Mouse (Mus musculus): ENCODE data around the gene Hnf4a. TPM values are rescaled to one million over a fixed set of nuclear protein-coding genes. Genes with fewer than 3 reads are reported as not detected.

The Hnf4a gene
- not detected for total RNA-seq (2023)

DNA sequence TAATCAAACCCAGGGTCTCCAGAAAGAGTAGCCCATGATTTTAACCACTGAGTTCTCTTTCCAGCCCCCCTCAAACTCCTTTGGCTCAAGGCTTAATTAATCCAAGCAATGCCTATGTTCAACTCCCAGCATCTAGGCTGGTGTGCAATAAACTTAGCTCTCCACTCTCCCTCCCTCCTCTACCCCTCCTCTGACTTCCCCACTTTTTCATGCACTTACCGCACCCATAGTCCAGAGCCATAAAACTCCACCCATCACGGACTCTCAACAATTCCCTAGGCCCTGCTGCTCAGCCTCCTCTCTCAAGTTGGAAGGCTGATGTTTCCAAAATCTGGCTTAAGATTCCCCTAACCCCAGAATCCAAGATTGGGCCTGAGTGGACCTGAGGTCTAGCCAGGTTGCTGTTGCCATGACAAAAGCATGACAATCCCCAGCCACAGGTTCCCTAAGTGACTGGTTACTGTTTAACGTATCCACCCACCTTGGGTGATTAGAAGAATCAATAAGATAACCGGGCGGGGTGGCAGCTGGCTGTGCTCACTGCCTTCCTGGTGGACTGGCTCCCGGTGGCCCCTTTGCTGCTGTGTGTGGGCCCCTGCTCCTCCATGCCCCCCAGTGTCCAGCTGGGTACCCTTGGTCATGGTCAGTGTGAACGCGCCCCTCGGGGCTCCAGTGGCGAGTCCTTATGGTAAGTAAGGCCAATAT, at the start of gene Hnf4a:
Gene Hnf4a (plus strand): TSS at position 509 of the 705 bp plus-strand sequence.

DNA sequence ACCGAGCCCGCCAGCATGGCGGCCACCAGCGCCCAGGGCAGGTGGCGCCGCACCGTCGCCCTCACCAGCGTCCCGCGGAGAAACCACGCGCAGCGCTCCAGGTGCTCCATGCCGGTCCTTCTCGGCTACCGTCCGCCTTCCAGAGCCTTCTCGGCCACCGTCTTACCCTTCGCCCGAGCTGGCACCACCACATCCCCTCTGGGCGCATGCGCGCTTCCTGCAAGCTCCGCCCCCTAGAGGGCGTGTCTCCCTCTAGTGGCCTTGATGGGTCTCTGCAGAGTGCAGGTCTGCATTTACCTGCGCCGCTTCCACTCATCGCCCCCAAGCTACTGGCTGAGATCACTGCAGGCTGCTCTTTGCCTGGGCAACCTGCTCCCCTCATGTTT, 34.1 kb upstream of the Hnf4a start, which contains the start of gene Fitm2:
Gene Fitm2 (minus strand): TSS at position 164 of the 386 bp plus-strand sequence.

DNA sequence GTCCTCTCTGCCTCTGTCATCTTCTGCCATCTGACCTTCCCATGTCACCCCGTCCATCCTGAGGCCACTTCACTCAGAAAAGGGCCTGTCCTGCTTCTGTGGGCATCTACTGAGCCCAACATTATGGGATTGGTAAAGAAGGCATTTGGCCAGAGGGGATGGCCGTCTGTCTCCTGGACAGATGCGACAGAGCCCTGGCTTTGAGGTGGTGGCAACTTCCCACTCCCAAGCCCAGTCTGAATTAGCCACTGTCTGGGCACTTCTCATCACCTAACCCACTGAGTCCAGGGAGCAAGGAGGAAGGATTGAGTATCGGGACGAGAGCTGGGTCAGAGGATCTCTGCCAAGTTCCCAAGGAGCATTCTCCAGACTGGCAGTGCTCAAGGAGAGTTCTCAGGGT, 14.6 kb upstream of the Hnf4a start, which contains the start of gene R3hdml:
Gene R3hdml (plus strand): TSS at position 301 of the 400 bp plus-strand sequence.

DNA sequence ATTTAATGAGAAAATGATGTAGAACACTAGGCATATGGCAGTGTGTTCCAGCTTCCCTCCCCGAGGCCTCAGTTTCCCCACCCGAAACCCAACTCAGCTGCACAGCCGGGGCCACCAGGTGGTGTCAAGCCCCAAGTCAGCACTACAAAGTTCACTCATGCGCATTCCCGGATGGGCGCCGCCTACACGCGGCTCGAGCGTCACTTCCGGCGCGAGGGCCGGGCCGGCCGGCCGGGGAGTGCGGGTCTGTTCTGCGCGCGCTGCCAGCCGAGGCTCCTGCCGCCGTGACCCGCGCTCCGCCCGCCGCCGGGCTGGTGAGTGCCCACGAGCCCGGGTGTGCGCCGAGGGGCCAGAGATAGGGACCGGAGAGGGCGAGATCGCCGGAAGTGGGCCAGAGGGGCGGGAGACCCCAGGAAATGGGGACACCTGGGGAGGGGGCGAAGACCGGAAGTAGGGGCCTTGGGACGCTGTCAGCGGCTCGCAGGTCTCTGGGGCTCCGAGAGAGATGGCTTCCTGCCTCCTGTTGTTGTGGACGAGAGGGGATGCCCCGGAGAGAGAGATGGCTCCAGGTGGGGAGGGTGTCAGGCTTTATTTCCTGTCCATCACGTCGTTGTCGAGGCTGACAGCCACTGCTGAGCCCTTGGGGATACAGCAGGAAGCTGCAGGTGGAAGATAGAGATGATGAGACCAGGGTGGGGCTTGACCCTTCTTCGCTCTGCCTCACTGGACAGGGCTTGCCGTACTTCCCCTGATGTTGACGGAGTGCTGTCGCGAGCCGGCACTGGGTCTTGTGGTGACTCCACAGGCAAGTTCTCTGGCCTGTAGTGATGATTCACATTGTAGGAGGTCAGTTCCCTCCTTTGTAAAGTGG, 95.7 kb downstream of the Hnf4a start, which contains the start of gene Ttpal:
Gene Ttpal (plus strand): TSS at position 214 of the 871 bp plus-strand sequence.

Other genes starting within 250 kb of the Hnf4a start
- not detected for gene Jph2, start 108.8 kb upstream of the Hnf4a start, total RNA-seq (2023)
- gene Oser1, start 82.1 kb upstream of the Hnf4a start, total RNA-seq (2023): 125 TPM
- gene Gdap1l1, start 68.3 kb upstream of the Hnf4a start, total RNA-seq (2023): not detected
- gene Fitm2, start 34.2 kb upstream of the Hnf4a start, total RNA-seq (2023): 4.6 TPM
- gene R3hdml, start 14.5 kb upstream of the Hnf4a start, total RNA-seq (2023): not detected
- gene Ttpal, start 95.5 kb downstream of the Hnf4a start, total RNA-seq (2023): 57.9 TPM
- gene Serinc3, start 138.3 kb downstream of the Hnf4a start, total RNA-seq (2023): 555 TPM
- 20.4 TPM for gene Pkig, start 151.6 kb downstream of the Hnf4a start, total RNA-seq (2023)
- 15.4 TPM for gene Ada, start 243.4 kb downstream of the Hnf4a start, total RNA-seq (2023)

Data from CD8-positive naive resting alpha-beta T cell, adult 57 days (primary cell).